Mouse (Mus musculus) hindbrain, embryonic 16.5 days (tissue): ENCODE data around the gene Rab11fip3. TPM values are rescaled to one million over a fixed set of nuclear protein-coding genes. Genes with fewer than 3 reads are reported as not detected.

Experiments used
- ATAC-seq: fragments of 200-750 bp; cut with Nextera tagmentation; 2 replicates; pipeline ENCODE4 v1.8.0; 2017; ENCODE audit warnings: moderate TSS enrichment, moderate library complexity
- H3K27ac ChIP-seq: fragments of 300-500 bp; sonication (generic); 2 replicates; pipeline ENCODE4 v1.5.1; 2014; ENCODE audit warnings: low read depth, mild to moderate bottlenecking, control low read depth, low read length, moderate library complexity
- H3K27me3 ChIP-seq: fragments of 300-500 bp; sonication (generic); replicated peaks from 2 replicates; pipeline ENCODE4 v1.6.1; 2014; ENCODE audit warnings: low read length; ENCODE audit not compliant: control insufficient read depth, insufficient read depth
- H3K36me3 ChIP-seq: fragments of 300-500 bp; sonication (generic); 2 replicates; pipeline ENCODE4 v1.6.1; 2014; ENCODE audit warnings: mild to moderate bottlenecking, low read length, moderate library complexity, mixed read lengths; ENCODE audit not compliant: control insufficient read depth, insufficient read depth
- H3K4me1 ChIP-seq: fragments of 300-500 bp; sonication (generic); 2 replicates; pipeline ENCODE4 v1.6.1; 2014; ENCODE audit warnings: low read depth, low read length; ENCODE audit not compliant: control insufficient read depth, insufficient read depth
- H3K4me2 ChIP-seq: fragments of 300-500 bp; sonication (generic); 2 replicates; pipeline ENCODE4 v1.6.1; 2014; ENCODE audit warnings: mild to moderate bottlenecking, low read length, control low read depth, moderate library complexity
- H3K4me3 ChIP-seq: fragments of 300-500 bp; sonication (generic); 2 replicates; pipeline ENCODE4 v1.5.1; 2014; ENCODE audit warnings: mild to moderate bottlenecking, low read length, control low read depth, moderate library complexity
- H3K9ac ChIP-seq: fragments of 300-500 bp; sonication (generic); 2 replicates; pipeline ENCODE4 v1.6.1; 2014; ENCODE audit warnings: low read depth, mild to moderate bottlenecking, control low read depth, low read length, moderate library complexity
- H3K9me3 ChIP-seq: fragments of 300-500 bp; sonication (generic); 2 replicates; pipeline ENCODE4 v1.6.1; 2014; ENCODE audit warnings: mild to moderate bottlenecking, low read length, moderate library complexity; ENCODE audit not compliant: control insufficient read depth
- WGBS: fragments of 180-500 bp; shearing (Covaris S2); extraction: QIAGEN DNeasy Blood & Tissue Kit; methylation state at CpG from one replicate; pipeline ENCODE4 v1.1.7; 2014; 5-methylcytosine and 5-hydroxymethylcytosine counted together
- polyA plus RNA-seq: library from polyadenylated mRNA; unstranded; fragments of >200 nt; fragmentation: Nextera tagmentation; extraction: Ambion mirVana; gene quantifications from 2 replicates; pipeline ENCODE4 v1.2.1, GENCODE M21; 2015

Gene Rab11fip3
- polyA plus RNA-seq, 1 experiment from 2014 or later, result 12.8 TPM

DNA sequence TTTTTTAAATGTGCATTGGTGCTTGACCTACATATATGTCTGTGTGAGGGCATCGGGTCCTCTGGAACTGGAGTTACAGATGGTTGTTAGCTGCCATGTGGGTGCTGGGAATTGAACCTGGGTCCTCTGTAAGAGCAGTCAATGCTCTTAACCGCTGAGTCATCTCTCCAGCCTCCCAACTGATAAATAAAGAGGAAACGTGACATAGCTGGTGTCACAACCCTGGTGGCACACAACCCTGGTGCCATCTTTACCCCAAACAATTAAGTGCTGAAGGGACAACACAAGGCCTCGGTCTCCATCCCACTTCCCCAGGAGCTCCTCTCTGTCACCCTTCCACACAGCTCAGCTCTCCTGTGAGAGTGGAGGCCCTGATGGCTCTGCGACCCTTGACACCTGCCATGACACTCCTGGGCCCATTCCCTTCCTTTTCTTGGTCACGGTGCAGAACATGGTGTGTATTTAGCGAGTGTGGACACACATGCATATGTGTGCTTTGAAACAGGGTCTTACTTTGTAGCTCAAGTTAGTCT is 2.8 kb downstream of the Rab11fip3 start:
- no peaks in the 10 kb centered on the region for H3K9me3 ChIP-seq
- no peaks in the 10 kb centered on the region for H3K27me3 ChIP-seq
- WGBS, result 89% methylated on average over 7 of the region's 7 CpGs
- peak overlapping the region; percentile 82 for H3K4me3 ChIP-seq
- H3K36me3 ChIP-seq, result no peaks in the 10 kb centered on the region
- H3K4me2 ChIP-seq, result peak overlapping the region; percentile 97
- peaks cover 42% of the 10 kb centered on the region for H3K4me1 ChIP-seq
- no peak overlapping the region for H3K27ac ChIP-seq
- no peak for ATAC-seq
- peak overlapping the region; percentile 55; the same call in 1 of the 2 replicates for H3K9ac ChIP-seq

DNA sequence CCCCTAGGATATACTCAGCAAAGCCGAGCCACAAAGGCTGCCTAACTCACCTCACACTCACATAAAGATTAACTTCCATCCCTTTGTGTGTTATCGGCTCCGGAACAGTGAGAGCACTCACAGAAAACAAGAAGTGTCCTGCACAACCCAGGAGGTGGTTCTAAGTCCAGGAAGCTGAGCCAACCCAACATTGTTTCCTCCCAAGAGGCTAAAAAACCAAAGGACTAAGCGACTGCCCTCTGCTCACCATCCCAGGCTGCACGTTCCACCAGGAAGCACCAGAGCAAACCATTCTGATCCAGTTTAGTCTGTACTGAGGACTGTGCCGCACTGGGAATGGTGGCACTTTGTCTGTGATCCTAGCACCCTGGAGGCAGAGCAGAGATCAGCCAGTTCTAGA is 4.4 kb downstream of the Rab11fip3 start:
- Histone ChIP-seq H3K4me1 (peaks cover 40% of the 10 kb centered on the region), H3K4me2 (peak overlapping the region; percentile 32), H3K9me3 (no peaks in the 10 kb centered on the region), H3K36me3 (no peaks in the 10 kb centered on the region), H3K9ac (no peak overlapping the region), H3K27ac (no peak overlapping the region), H3K27me3 (no peaks in the 10 kb centered on the region), H3K4me3 (no peak overlapping the region)
- WGBS, result 59% methylated on average over 6 of the region's 6 CpGs
- no peak for ATAC-seq

DNA sequence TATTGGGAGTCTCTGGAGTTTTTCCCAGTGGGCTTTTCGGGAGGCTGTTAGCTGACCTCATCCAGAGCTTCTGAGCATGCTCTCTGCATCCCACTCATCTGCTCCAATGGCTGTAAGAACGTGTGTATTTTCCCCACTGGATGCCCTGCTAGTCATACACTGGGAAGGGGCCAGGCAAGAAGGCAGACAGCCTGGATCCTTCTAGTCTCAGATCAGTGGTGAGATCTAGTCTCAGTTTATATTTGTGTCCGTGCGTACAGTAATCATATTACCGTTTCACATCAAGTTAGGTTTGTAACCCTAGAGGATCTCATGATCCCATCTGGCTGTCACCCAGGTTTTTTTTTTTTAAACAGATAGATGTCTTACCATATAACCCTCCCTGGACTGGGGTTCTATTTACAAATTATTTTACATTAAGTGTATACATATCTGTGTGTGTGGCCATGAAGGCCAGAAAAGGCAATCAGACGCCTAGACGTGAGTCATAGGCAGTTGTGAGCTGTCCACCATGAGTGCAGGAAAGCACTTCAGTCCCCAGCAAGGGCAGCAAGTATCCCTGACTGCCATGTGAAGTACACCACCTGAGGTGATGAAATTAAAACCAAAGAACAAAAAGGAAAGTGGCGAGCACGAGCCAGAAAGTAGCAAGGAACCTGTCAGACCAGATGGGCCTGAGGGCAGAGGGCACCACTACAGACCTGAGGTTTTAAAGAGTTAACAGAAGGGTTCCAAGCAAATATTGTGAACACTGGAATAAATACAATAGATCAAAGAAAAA is 11.4 kb downstream of the Rab11fip3 start:
- Histone ChIP-seq H3K9ac (no peak overlapping the region), H3K9me3 (no peaks in the 10 kb centered on the region), H3K27ac (no peak overlapping the region), H3K36me3 (peaks cover 6% of the 10 kb centered on the region), H3K4me3 (no peak overlapping the region), H3K27me3 (no peaks in the 10 kb centered on the region), H3K4me1 (peaks cover 5% of the 10 kb centered on the region; the same call in 1 of the 2 replicates), H3K4me2 (no peak overlapping the region)
- WGBS, result 83% methylated on average over 9 of the region's 9 CpGs
- ATAC-seq, result no peak

GRCm38 (mm10) chr17:26057278-26057677 is 12.1 kb downstream of the Rab11fip3 start:
- H3K9me3 ChIP-seq, result no peaks in the 10 kb centered on the region
- H3K4me3 ChIP-seq, result no peak overlapping the region
- H3K4me1 ChIP-seq, result peaks cover under 1% of the 10 kb centered on the region; the same call in 1 of the 2 replicates
- no peak for ATAC-seq
- no peak overlapping the region for H3K27ac ChIP-seq
- no peak overlapping the region for H3K9ac ChIP-seq
- peaks cover 6% of the 10 kb centered on the region for H3K36me3 ChIP-seq
- no peak overlapping the region for H3K4me2 ChIP-seq
- no peaks in the 10 kb centered on the region for H3K27me3 ChIP-seq
- WGBS, result 90% methylated on average over 8 of the region's 8 CpGs

- Histone ChIP-seq H3K9me3 (no peaks in the 10 kb centered on the region), H3K4me3 (no peak overlapping the region), H3K27me3 (no peaks in the 10 kb centered on the region), H3K36me3 (peaks cover 6% of the 10 kb centered on the region), H3K4me2 (no peak overlapping the region), H3K4me1 (no peaks in the 10 kb centered on the region), H3K27ac (no peak overlapping the region), H3K9ac (no peak overlapping the region)
- ATAC-seq, result no peak
- 47% methylated on average over 6 of the region's 6 CpGs for WGBS
Measured at GRCm38 (mm10) chr17:26055164-26055563, 14.2 kb downstream of the Rab11fip3 start.

DNA sequence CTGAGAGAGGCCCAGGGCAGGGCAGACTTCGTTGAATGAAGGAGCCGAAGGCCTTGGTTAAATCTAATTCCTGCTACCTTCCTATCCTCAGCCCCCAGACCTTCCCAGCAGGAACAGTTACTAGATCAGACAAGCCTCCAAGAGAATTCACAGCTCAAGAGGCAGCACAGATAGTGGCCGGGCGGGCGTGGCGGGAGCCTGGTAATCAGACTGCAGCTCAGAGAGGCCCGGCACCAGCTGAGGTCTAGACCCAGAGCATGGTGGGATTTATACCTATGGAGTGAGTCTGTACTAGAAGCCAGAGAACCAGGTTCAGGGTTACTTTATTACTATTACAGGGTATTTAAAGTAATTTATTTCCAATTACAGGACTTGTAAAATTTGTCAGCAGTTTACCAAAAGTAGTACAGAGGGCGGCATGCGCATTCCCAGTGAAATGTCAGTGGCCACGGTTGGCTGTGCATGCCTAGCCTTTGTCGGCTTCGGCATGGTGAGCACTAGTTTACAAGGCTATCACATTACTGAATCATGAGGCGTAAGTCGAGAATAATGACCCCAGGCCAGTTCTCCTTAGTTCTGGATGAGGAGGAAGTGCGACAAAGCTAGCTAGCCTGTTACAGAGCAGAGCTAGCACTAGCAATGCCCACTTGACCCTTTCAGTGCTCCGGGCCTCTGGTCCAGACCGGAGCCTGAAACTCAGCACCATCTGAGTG is 15.1 kb downstream of the Rab11fip3 start:
- Histone ChIP-seq H3K27me3 (no peaks in the 10 kb centered on the region), H3K4me3 (no peak overlapping the region), H3K4me2 (no peak overlapping the region), H3K9me3 (no peaks in the 10 kb centered on the region), H3K9ac (no peak overlapping the region), H3K36me3 (peaks cover 5% of the 10 kb centered on the region), H3K4me1 (no peaks in the 10 kb centered on the region), H3K27ac (no peak overlapping the region)
- ATAC-seq, result no peak
- WGBS, result 79% methylated on average over 17 of the region's 17 CpGs

- no peak overlapping the region for H3K4me2 ChIP-seq
- no peaks in the 10 kb centered on the region for H3K27me3 ChIP-seq
- H3K4me1 ChIP-seq, result no peaks in the 10 kb centered on the region
- WGBS, result 92% methylated on average over 4 of the region's 4 CpGs
- no peak overlapping the region for H3K27ac ChIP-seq
- ATAC-seq, result no peak
- H3K9me3 ChIP-seq, result no peaks in the 10 kb centered on the region
- no peaks in the 10 kb centered on the region for H3K36me3 ChIP-seq
- no peak overlapping the region for H3K9ac ChIP-seq
- no peak overlapping the region for H3K4me3 ChIP-seq
Measured at GRCm38 (mm10) chr17:26052706-26053105, 16.6 kb downstream of the Rab11fip3 start.

DNA sequence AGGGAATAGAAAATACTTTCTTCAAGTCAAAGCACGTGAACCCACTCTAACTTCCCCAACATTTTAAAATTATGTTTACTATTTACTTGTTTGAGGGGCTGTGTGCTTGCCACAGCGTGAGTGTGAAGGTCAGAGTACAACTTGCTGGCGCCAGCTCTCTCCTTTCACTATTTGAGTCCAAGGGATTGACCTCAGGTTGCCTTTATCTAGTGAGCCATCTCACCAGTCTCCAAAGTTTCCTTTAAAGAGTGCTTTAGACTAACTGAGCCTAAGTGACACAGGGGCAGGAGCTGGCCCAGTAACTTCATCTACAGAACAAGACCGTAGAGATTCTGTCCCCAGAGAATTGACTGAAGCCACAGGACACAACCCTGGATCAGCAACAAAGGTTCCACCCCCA is 17.3 kb downstream of the Rab11fip3 start:
- Histone ChIP-seq H3K27ac (no peak overlapping the region), H3K27me3 (no peaks in the 10 kb centered on the region), H3K36me3 (no peaks in the 10 kb centered on the region), H3K4me3 (no peak overlapping the region), H3K4me2 (no peak overlapping the region), H3K4me1 (no peaks in the 10 kb centered on the region; the same call in 1 of the 2 replicates), H3K9ac (no peak overlapping the region), H3K9me3 (no peaks in the 10 kb centered on the region)
- WGBS, result 92% methylated on average over 4 of the region's 4 CpGs
- no peak for ATAC-seq

DNA sequence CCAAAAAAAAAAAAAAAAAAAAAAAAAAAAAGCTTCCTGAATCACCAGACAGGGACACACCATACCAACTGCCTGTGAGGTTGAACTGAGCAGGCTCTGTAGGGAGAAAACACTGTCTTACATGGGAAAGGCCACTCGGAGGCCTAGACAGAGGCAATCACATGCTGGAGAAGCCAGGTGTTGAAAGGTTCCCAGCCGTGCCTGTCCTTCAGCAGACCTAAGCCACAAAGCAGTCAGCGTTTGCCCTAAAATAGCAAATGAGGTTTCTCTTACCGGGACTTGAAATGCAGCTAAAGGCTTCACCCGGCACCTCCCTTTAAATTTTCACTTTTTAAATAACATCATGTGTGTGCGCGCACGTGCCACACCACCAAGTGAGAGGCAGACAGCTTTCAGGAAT is 21.2 kb downstream of the Rab11fip3 start:
- WGBS, result 93% methylated on average over 8 of the region's 8 CpGs

More for the DNA sequence above, 21.2 kb downstream of the Rab11fip3 start:
- ATAC-seq, result no peak
- Histone ChIP-seq H3K27ac (no peak overlapping the region), H3K36me3 (no peaks in the 10 kb centered on the region), H3K9me3 (no peaks in the 10 kb centered on the region), H3K4me2 (no peak overlapping the region), H3K9ac (no peak overlapping the region), H3K4me3 (no peak overlapping the region), H3K4me1 (peaks cover 17% of the 10 kb centered on the region), H3K27me3 (no peaks in the 10 kb centered on the region)
